Mouse (Mus musculus) neural tube, embryonic 14.5 days (tissue): ENCODE results near the gene Relt. TPM values are rescaled to one million over a fixed set of nuclear protein-coding genes. Genes with fewer than 3 reads are reported as not detected.

ENCODE experiments used
- ATAC-seq: fragments of 200-750 bp; cut with Nextera tagmentation; 2 replicates; pipeline ENCODE4 v1.8.0; 2017; ENCODE audit warnings: low read depth, mild to moderate bottlenecking, moderate TSS enrichment, moderate library complexity
- H3K27ac ChIP-seq: fragments of 300-500 bp; sonication (generic); 2 replicates; pipeline ENCODE4 v1.5.1; 2014; ENCODE audit warnings: low read depth, mild to moderate bottlenecking, control low read depth, low read length, moderate library complexity, mixed read lengths
- H3K27me3 ChIP-seq: fragments of 300-500 bp; sonication (generic); 2 replicates; pipeline ENCODE4 v1.6.1; 2014; ENCODE audit warnings: low read length; ENCODE audit not compliant: control insufficient read depth, insufficient read depth
- H3K36me3 ChIP-seq: fragments of 300-500 bp; sonication (generic); 2 replicates; pipeline ENCODE4 v1.6.1; 2014; ENCODE audit warnings: low read length, mixed read lengths; ENCODE audit not compliant: control insufficient read depth, insufficient read depth
- H3K4me1 ChIP-seq: fragments of 300-500 bp; sonication (generic); 2 replicates; pipeline ENCODE4 v1.6.1; 2014; ENCODE audit warnings: low read length; ENCODE audit not compliant: control insufficient read depth, insufficient read depth
- H3K4me2 ChIP-seq: fragments of 300-500 bp; sonication (generic); 2 replicates; pipeline ENCODE4 v1.6.1; 2014; ENCODE audit warnings: mild to moderate bottlenecking, low read depth, low read length, control low read depth
- H3K4me3 ChIP-seq: fragments of 300-500 bp; sonication (generic); 2 replicates; pipeline ENCODE4 v1.5.1; 2014; ENCODE audit warnings: low read depth, low read length, control low read depth, mixed read lengths
- H3K9ac ChIP-seq: fragments of 300-500 bp; sonication (generic); replicated peaks from 2 replicates; pipeline ENCODE4 v1.6.1; 2014; ENCODE audit warnings: low read depth, mild to moderate bottlenecking, control low read depth, low read length, mixed read lengths
- H3K9me3 ChIP-seq: fragments of 300-500 bp; sonication (generic); 2 replicates; pipeline ENCODE4 v1.6.1; 2016; ENCODE audit warnings: low read length; ENCODE audit not compliant: control insufficient read depth
- WGBS: fragments of 180-500 bp; shearing (Covaris S2); extraction: QIAGEN DNeasy Blood & Tissue Kit; methylation state at CpG from one replicate; pipeline ENCODE4 v1.1.7; 2014; 5-methylcytosine and 5-hydroxymethylcytosine counted together
- polyA plus RNA-seq: library from polyadenylated mRNA; unstranded; fragments of >200 nt; fragmentation: Nextera tagmentation; extraction: Ambion mirVana; gene quantifications from 2 replicates; pipeline ENCODE4 v1.2.1, GENCODE M21; 2014

The Relt gene
- polyA plus RNA-seq, 1 experiment from 2014 or later, result 4.1 TPM

GRCm38 (mm10) chr7:100902451-100903137, 39.3 kb upstream of the Relt start:
- no peaks in the 10 kb centered on the region for H3K36me3 ChIP-seq
- ATAC-seq, result peak; percentile 44; the same call in 1 of the 2 replicates
- no peak overlapping the region for H3K27ac ChIP-seq
- H3K4me1 ChIP-seq, result no peaks in the 10 kb centered on the region
- no peak overlapping the region for H3K4me3 ChIP-seq
- H3K9me3 ChIP-seq, result no peaks in the 10 kb centered on the region
- H3K4me2 ChIP-seq, result no peak overlapping the region
- H3K9ac ChIP-seq, result no peak overlapping the region
- 81% methylated on average over 9 of the region's 9 CpGs for WGBS
- no peaks in the 10 kb centered on the region for H3K27me3 ChIP-seq

DNA sequence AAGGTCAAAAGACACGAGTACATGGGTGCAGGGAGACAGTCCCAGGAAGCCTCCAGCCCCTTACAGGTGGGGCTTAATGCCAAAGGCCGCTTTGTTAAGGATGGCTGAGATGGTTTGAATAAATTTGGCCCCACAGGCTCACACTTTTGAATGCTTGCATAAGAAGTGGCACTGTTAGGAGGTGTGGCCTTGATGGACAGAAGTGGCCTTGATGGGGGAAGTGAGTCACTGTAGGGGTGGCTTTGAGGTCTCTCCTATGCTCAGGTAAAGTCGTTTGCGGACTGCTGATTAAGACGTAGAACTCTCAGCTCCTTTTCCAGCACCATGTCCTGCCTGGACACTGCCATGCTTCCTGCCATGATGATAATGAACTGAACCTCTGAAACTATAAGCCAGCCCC, 34.6 kb upstream of the Relt start:
- H3K27me3 ChIP-seq, result no peaks in the 10 kb centered on the region
- H3K27ac ChIP-seq, result no peak overlapping the region
- 83% methylated on average over 5 of the region's 5 CpGs for WGBS
- no peaks in the 10 kb centered on the region for H3K9me3 ChIP-seq
- H3K4me1 ChIP-seq, result peaks cover 15% of the 10 kb centered on the region
- no peaks in the 10 kb centered on the region for H3K36me3 ChIP-seq
- no peak for ATAC-seq
- no peak overlapping the region for H3K4me2 ChIP-seq
- H3K9ac ChIP-seq, result no peak overlapping the region
- H3K4me3 ChIP-seq, result no peak overlapping the region

- 2% methylated on average over 12 of the region's 12 CpGs for WGBS
Measured at GRCm38 (mm10) chr7:100894833-100895226, 31.6 kb upstream of the Relt start.

DNA sequence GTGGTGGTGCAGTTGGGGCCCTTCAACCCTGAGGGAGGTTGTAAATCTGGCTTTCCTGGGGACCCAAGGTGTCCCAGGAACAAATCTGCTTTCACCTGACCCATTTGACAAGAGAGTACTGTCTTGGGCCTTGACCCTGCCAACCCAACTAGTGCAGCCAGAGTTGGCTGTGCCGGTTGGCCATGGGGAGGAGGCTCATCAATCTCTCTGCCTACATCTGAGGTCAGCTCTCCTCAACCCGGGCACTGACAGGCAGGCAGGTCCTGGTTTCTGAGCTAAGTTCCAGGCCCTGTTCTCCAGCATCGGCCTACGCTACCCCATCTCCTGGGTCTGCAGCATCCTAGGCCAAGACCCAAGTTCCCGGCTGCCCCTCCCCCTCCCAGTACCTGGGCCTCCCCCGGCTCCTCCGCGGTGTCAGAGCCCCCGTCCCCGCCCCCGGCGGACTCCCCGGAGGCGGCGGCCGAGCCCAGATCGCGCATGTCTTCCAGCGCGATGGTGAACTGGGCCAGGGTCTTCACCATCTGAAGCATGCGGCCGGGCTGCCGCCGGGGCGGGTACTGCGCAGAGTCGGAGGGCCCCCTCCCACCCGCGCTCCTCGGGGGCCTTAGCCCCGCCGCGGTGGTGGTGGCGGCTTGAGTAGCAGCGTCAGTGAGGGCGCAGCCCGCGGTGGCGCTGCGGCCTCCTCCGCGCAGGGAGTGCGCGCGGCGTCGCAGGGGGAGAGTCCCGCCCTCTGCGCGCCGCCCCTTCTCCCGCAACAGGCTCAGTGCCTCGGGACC, 31.0 kb upstream of the Relt start:
- peaks cover 16% of the 10 kb centered on the region for H3K4me1 ChIP-seq
- peak; percentile 84 for ATAC-seq
- H3K9ac ChIP-seq, result peak overlapping the region; percentile 78
- peak overlapping the region; percentile 83 for H3K4me2 ChIP-seq
- WGBS, result 4% methylated on average over 48 of the region's 53 CpGs
- no peaks in the 10 kb centered on the region for H3K36me3 ChIP-seq
- no peaks in the 10 kb centered on the region for H3K9me3 ChIP-seq
- peak overlapping the region; percentile 62; the same call in 1 of the 2 replicates for H3K27ac ChIP-seq
- peak overlapping the region; percentile 56 for H3K4me3 ChIP-seq
- no peaks in the 10 kb centered on the region for H3K27me3 ChIP-seq

More at GRCm38 (mm10) chr7:100894833-100895226, 31.6 kb upstream of the Relt start:
- ATAC-seq, result peak; percentile 34
- peak overlapping the region; percentile 83 for H3K4me2 ChIP-seq
- H3K4me3 ChIP-seq, result peak overlapping the region; percentile 56
- H3K36me3 ChIP-seq, result no peaks in the 10 kb centered on the region
- no peak overlapping the region for H3K27ac ChIP-seq
- peak overlapping the region; percentile 78 for H3K9ac ChIP-seq
- peaks cover 16% of the 10 kb centered on the region for H3K4me1 ChIP-seq
- H3K27me3 ChIP-seq, result no peaks in the 10 kb centered on the region
- H3K9me3 ChIP-seq, result no peaks in the 10 kb centered on the region

DNA sequence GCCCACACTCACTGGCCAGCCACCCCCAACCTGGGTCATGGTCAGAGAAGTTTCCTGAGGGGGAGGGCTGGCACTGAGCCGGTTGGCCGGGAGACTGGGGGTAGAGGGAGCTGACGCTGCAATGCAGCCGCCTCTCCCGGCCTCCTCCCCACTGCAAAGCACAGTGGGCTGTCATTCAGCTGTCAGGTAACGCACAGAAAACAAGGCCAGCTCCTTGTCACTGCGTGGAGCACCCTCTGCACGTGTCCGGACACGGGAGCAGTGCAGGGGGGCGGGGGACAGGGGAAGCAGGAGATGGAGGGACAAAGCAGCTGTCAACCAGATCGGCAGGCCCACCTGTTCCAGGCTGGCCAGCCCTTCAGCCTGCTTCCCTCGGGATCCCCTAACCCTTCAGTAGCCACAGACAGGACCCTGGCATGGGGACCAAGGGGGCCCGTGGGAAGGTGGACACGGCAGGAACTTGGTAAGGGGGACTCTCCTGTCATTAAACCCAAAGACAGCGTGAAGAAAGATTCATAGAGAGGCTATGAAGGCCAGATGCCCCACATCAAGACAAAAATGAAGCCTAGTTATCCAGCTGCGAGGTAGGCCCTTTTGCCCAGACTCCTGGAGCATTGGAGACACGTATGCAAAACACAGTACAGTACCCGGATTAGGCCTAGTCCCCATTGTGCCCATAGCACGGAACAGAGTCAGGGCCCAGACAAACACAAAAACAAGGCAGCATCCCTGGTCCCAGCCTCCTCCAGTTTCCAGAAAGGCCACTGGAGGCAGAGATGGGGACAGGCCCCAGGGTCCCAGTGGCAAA, 30.2 kb upstream of the Relt start:
- WGBS, result 51% methylated on average over 20 of the region's 20 CpGs
- H3K4me1 ChIP-seq, result peaks cover 16% of the 10 kb centered on the region

GRCm38 (mm10) chr7:100886535-100886934, 23.3 kb upstream of the Relt start:
- no peaks in the 10 kb centered on the region for H3K9me3 ChIP-seq
- H3K4me3 ChIP-seq, result no peak overlapping the region
- ATAC-seq, result no peak
- no peak overlapping the region for H3K4me2 ChIP-seq
- no peaks in the 10 kb centered on the region for H3K27me3 ChIP-seq
- 28% methylated on average over 3 of the region's 3 CpGs for WGBS
- no peaks in the 10 kb centered on the region for H3K4me1 ChIP-seq
- no peak overlapping the region for H3K9ac ChIP-seq
- H3K27ac ChIP-seq, result no peak overlapping the region
- peaks cover 20% of the 10 kb centered on the region; the same call in 1 of the 2 replicates for H3K36me3 ChIP-seq

More for the DNA sequence above, 30.2 kb upstream of the Relt start:
- H3K27ac ChIP-seq, result 0 out of 2 replicates have a peak overlapping the region, but pooled peaks have one; percentile 22
- H3K4me3 ChIP-seq, result peak overlapping the region; percentile 56
- no peaks in the 10 kb centered on the region for H3K36me3 ChIP-seq
- peak overlapping the region; percentile 78; the same call in 1 of the 2 replicates for H3K9ac ChIP-seq
- no peaks in the 10 kb centered on the region for H3K9me3 ChIP-seq
- ATAC-seq, result no peak
- H3K27me3 ChIP-seq, result no peaks in the 10 kb centered on the region
- H3K4me2 ChIP-seq, result peak overlapping the region; percentile 83

DNA sequence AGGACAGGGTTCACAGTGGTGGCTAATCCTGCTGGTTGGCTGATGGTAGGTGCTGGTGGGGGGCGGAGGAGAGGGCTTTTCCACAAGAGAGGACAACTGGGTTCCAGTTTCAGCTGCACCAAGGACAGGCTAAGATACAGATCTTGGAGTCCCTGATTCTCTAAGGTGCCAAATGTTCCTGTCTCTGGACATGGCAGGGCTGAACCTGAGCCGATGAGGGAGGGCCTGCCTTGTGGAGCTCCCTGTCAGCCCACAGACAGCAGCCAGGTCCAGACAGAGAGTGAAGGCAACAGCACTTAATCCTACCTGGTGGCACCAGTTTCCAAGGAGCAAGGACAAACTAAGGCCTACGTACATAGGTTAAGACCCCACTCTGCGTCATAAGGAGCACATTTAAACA, 21.2 kb upstream of the Relt start:
- Histone ChIP-seq H3K9me3 (no peaks in the 10 kb centered on the region), H3K4me3 (no peak overlapping the region), H3K9ac (no peak overlapping the region), H3K27ac (no peak overlapping the region), H3K4me1 (no peaks in the 10 kb centered on the region), H3K36me3 (peaks cover 20% of the 10 kb centered on the region; the same call in 1 of the 2 replicates), H3K4me2 (no peak overlapping the region), H3K27me3 (no peaks in the 10 kb centered on the region)
- ATAC-seq, result no peak
- 92% methylated on average over 4 of the region's 4 CpGs for WGBS

- no peaks in the 10 kb centered on the region for H3K9me3 ChIP-seq
- WGBS, result 92% methylated on average over 4 of the region's 4 CpGs
- H3K27me3 ChIP-seq, result no peaks in the 10 kb centered on the region
- peaks cover 20% of the 10 kb centered on the region; the same call in 1 of the 2 replicates for H3K36me3 ChIP-seq
- no peak overlapping the region for H3K4me2 ChIP-seq
- H3K27ac ChIP-seq, result no peak overlapping the region
- H3K4me1 ChIP-seq, result no peaks in the 10 kb centered on the region
- H3K4me3 ChIP-seq, result no peak overlapping the region
- ATAC-seq, result no peak
- H3K9ac ChIP-seq, result no peak overlapping the region
Measured at GRCm38 (mm10) chr7:100881950-100882349, 18.7 kb upstream of the Relt start.
